ENCODE assay signal across 14 mouse cellular contexts in the genomic region with DNA sequence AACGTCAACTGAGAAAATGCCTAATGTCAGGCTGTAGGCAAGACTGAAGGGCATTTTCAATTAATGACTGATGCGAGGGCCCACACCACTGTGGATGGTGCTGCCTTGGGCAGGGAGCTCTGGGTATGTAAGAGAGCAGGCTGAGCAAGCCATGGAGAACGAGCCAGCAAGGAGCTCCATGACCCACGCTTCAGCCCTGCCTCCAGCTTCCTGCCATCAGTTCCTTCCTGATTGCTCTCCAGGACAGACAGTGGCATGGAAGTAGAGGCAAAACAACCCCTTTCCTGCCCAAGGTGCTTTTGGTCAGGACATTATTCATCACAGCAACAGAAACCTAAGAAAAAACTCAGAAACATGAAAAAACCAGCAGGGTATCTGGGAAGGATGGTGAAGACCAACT. TPM values are rescaled to one million over a fixed set of nuclear protein-coding genes. Genes with fewer than 3 reads are reported as not detected.
DNase-seq lines count a peak whose midpoint lies in the region; ATAC-seq lines count a peak whose summit lies in the region.
"Had no signal": no experiment of that assay in that cellular context is flagged by ENCODE, and none has a peak within 500 bp of the region (broad histone marks: within the 10 kb centered on the region; RNA-seq: fewer than 3 reads in every experiment).

No protein-coding gene starts in this region.

- 79% methylated on average over 4 of the region's 4 CpGs for WGBS in heart, embryonic 15.5 days
- WGBS in lung, embryonic 15.5 days = 78% methylated on average over 4 of the region's 4 CpGs
- 80% methylated on average over 4 of the region's 4 CpGs for WGBS in kidney, embryonic 15.5 days

- peak overlapping the region; percentile 61 for H3K27ac ChIP-seq in heart, embryonic 15.5 days
- peak overlapping the region; percentile 73 for H3K27ac ChIP-seq in lung, embryonic 15.5 days
- H3K27ac ChIP-seq in kidney, embryonic 15.5 days = peak overlapping the region; percentile 79
- H3K27ac ChIP-seq: limb, embryonic 12.5 days; midbrain, embryonic 12.5 days had no signal

- H3K9me3 ChIP-seq in heart, embryonic 15.5 days (replicated peaks) = no peaks in the 10 kb centered on the region
- H3K9me3 ChIP-seq in lung, embryonic 15.5 days = no peaks in the 10 kb centered on the region
- H3K9me3 ChIP-seq in kidney, embryonic 15.5 days (replicated peaks) = no peaks in the 10 kb centered on the region
- H3K9me3 ChIP-seq: limb, embryonic 12.5 days; midbrain, embryonic 12.5 days had no signal

- H3K27me3 ChIP-seq in heart, embryonic 15.5 days = no peaks in the 10 kb centered on the region
- H3K27me3 ChIP-seq in lung, embryonic 15.5 days = no peaks in the 10 kb centered on the region
- no peaks in the 10 kb centered on the region for H3K27me3 ChIP-seq in kidney, embryonic 15.5 days
- H3K27me3 ChIP-seq: CH12.LX; limb, embryonic 12.5 days; midbrain, embryonic 12.5 days had no signal

- no peak overlapping the region for H3K4me3 ChIP-seq in heart, embryonic 15.5 days
- H3K4me3 ChIP-seq in lung, embryonic 15.5 days = no peak overlapping the region
- no peak overlapping the region for H3K4me3 ChIP-seq in kidney, embryonic 15.5 days (replicated peaks)
- H3K4me3 ChIP-seq: limb, embryonic 12.5 days; midbrain, embryonic 12.5 days had no signal

- H3K9ac ChIP-seq in heart, embryonic 15.5 days = no peak overlapping the region
- H3K9ac ChIP-seq in lung, embryonic 15.5 days = no peak overlapping the region
- H3K9ac ChIP-seq in kidney, embryonic 15.5 days = no peak overlapping the region
- H3K9ac ChIP-seq: limb, embryonic 12.5 days; midbrain, embryonic 12.5 days had no signal

- H3K4me2 ChIP-seq in heart, embryonic 15.5 days = no peak overlapping the region
- H3K4me2 ChIP-seq in lung, embryonic 15.5 days = no peak overlapping the region
- no peak overlapping the region for H3K4me2 ChIP-seq in kidney, embryonic 15.5 days
- H3K4me2 ChIP-seq: limb, embryonic 12.5 days; midbrain, embryonic 12.5 days had no signal

- no peak for ATAC-seq in heart, embryonic 15.5 days (replicated peaks; ENCODE audit: insufficient number of reproducible peaks, insufficient read depth, low FRiP score, low read depth)
- ATAC-seq in lung, embryonic 15.5 days (ENCODE audit: borderline replicate concordance, extremely low read depth, low FRiP score, low TSS enrichment) = no peak
- ATAC-seq in kidney, embryonic 15.5 days (replicated peaks; ENCODE audit: low FRiP score) = no peak
- ATAC-seq in megakaryocyte, adult 5-6 weeks (ENCODE audit: poor library complexity, severe bottlenecking) = 0 out of 2 replicates have a peak, but pooled peaks have one; percentile 14

- H3K36me3 ChIP-seq in heart, embryonic 15.5 days = peaks cover 22% of the 10 kb centered on the region
- peaks cover 33% of the 10 kb centered on the region for H3K36me3 ChIP-seq in lung, embryonic 15.5 days
- H3K36me3 ChIP-seq in kidney, embryonic 15.5 days = peaks cover 71% of the 10 kb centered on the region

- H3K4me1 ChIP-seq in heart, embryonic 15.5 days (replicated peaks) = peaks cover 12% of the 10 kb centered on the region
- no peaks in the 10 kb centered on the region; the same call in 1 of the 2 replicates for H3K4me1 ChIP-seq in lung, embryonic 15.5 days
- H3K4me1 ChIP-seq in kidney, embryonic 15.5 days = no peaks in the 10 kb centered on the region
- H3K4me1 ChIP-seq: limb, embryonic 12.5 days; midbrain, embryonic 12.5 days had no signal

- DNase-seq in heart, adult 9 months (ENCODE audit: low spot score in 2 of 2) = no peak
- no peak for DNase-seq in lung, postnatal 14 days
- no peak for DNase-seq in layer of hippocampus, postnatal 25 days (ENCODE audit: extremely low spot score in 1 of 2, low spot score in 1 of 2)
- no peak for DNase-seq in frontal cortex, postnatal 14 days (ENCODE audit: low spot score in 2 of 2)
- DNase-seq: adrenal gland, adult 8-10 months; embryo, embryonic 11 days; retina, postnatal 1 day had no signal

RNA-seq across cellular contexts. Expression of a gene that starts 33.4 kb away (rescaled TPM):
- polyA plus RNA-seq in heart, embryonic 15.5 days (2015; fragmentation: Nextera tagmentation; extraction: Ambion mirVana) = 117 and 122 TPM in 2 replicates
- polyA plus RNA-seq in lung, embryonic 15.5 days (2015; fragmentation: Nextera tagmentation; extraction: Ambion mirVana) = 195 and 203 TPM in 2 replicates
- polyA plus RNA-seq in kidney, embryonic 15.5 days (2015; fragmentation: Nextera tagmentation; extraction: Ambion mirVana) = 226 and 233 TPM in 2 replicates
- total RNA-seq in megakaryocyte, adult 5-6 weeks (2015) = 62.8 and 71.2 TPM in 2 replicates
- total RNA-seq in megakaryocyte, adult 5-6 weeks (2017) = 100 TPM in 2 replicates
- 10 to 100 TPM; 77.6 to 81.2 TPM for total RNA-seq in layer of hippocampus, postnatal 25 days (2021)

RNA-seq across cellular contexts. Expression of a gene that starts 55.9 kb away (rescaled TPM):
- 3.8 and 4.4 TPM in 2 replicates for polyA plus RNA-seq in heart, embryonic 15.5 days (2015; fragmentation: Nextera tagmentation; extraction: Ambion mirVana)
- polyA plus RNA-seq in lung, embryonic 15.5 days (2015; fragmentation: Nextera tagmentation; extraction: Ambion mirVana) = 9.2 and 10.2 TPM in 2 replicates
- polyA plus RNA-seq in kidney, embryonic 15.5 days (2015; fragmentation: Nextera tagmentation; extraction: Ambion mirVana) = 13.0 and 13.4 TPM in 2 replicates
- 1.6 and 2.9 TPM in 2 replicates for total RNA-seq in megakaryocyte, adult 5-6 weeks (2015)
- 1.4 and 1.8 TPM in 2 replicates for total RNA-seq in megakaryocyte, adult 5-6 weeks (2017)
- 1 to 10 TPM; 4.1 to 4.3 TPM for total RNA-seq in layer of hippocampus, postnatal 25 days (2021)
